Mouse (Mus musculus): Measurements from ENCODE around the gene Fam71e2. TPM values are rescaled to one million over a fixed set of nuclear protein-coding genes. Genes with fewer than 3 reads are reported as not detected.
A peak's percentile ranks its signal among the peaks of the same experiment; 100 is the strongest.

Fam71e2 gene
- total RNA-seq, 1 experiment from 2014 or later, result not detected

GRCm38 (mm10) chr7:4739041-4739543 lies 32.0 kb downstream of the Fam71e2 start:
- DNase-seq, result no peak

- DNase-seq, result peak; percentile 26
These were observed 38.1 kb downstream of the Fam71e2 start for GRCm38 (mm10) chr7:4732968-4733392.

GRCm38 (mm10) chr7:4731090-4731489 lies 40.0 kb downstream of the Fam71e2 start:
- DNase-seq, result no peak

- DNase-seq, result no peak
These were observed 45.9 kb downstream of the Fam71e2 start, which contains the start of gene Tmem150b for GRCm38 (mm10) chr7:4725169-4725568. Gene Tmem150b, minus strand, starts transcription at chr7:4725249.

- no peak for DNase-seq
These were observed 46.7 kb downstream of the Fam71e2 start for GRCm38 (mm10) chr7:4724359-4724758.

GRCm38 (mm10) chr7:4723508-4723907 lies 47.6 kb downstream of the Fam71e2 start:
- no peak for DNase-seq

- DNase-seq, result no peak
These were observed 51.8 kb downstream of the Fam71e2 start for GRCm38 (mm10) chr7:4719276-4719675.

GRCm38 (mm10) chr7:4716955-4717354 lies 54.1 kb downstream of the Fam71e2 start:
- DNase-seq, result no peak

- no peak for DNase-seq
These were observed 58.5 kb downstream of the Fam71e2 start for GRCm38 (mm10) chr7:4712594-4712993.

- peak; percentile 47 for DNase-seq
These were observed 66.0 kb downstream of the Fam71e2 start for GRCm38 (mm10) chr7:4705098-4705497.

Other genes with a start within 250 kb of the Fam71e2 start
- 0.85 TPM in 1 of 2 replicates, not detected in the other for gene Tnni3, start 247.1 kb downstream of the Fam71e2 start, total RNA-seq (2021)
- gene Dnaaf3, start 238.8 kb downstream of the Fam71e2 start, total RNA-seq (2021), result 0.91 and 1.2 TPM in 2 replicates
- 7.0 and 8.9 TPM in 2 replicates for gene Syt5, start 223.8 kb downstream of the Fam71e2 start, total RNA-seq (2021)
- gene Ptprh, start 167.3 kb downstream of the Fam71e2 start, total RNA-seq (2021), result not detected in 2 replicates
- 9.3 and 10.2 TPM in 2 replicates for gene Tmem86b, start 139.9 kb downstream of the Fam71e2 start, total RNA-seq (2021)
- gene Ppp6r1, start 112.3 kb downstream of the Fam71e2 start, total RNA-seq (2021), result 98.1 and 99.6 TPM in 2 replicates
- gene Hspbp1, start 86.2 kb downstream of the Fam71e2 start, total RNA-seq (2021), result 42.2 and 47.8 TPM in 2 replicates
- gene Brsk1, start 80.7 kb downstream of the Fam71e2 start, total RNA-seq (2021), result 4.2 and 6.5 TPM in 2 replicates
- gene Tmem150b, start 46.1 kb downstream of the Fam71e2 start, total RNA-seq (2021), result 0.24 TPM in 1 of 2 replicates, not detected in the other
- 64.5 and 70.1 TPM in 2 replicates for gene Kmt5c, start 31.2 kb downstream of the Fam71e2 start, total RNA-seq (2021)
- gene Cox6b2, start 18.2 kb downstream of the Fam71e2 start, total RNA-seq (2021), result 9.4 and 10.6 TPM in 2 replicates
- 0.15 TPM in 1 of 2 replicates, not detected in the other for gene Il11, start 11.6 kb upstream of the Fam71e2 start, total RNA-seq (2021)
- gene Tmem190, start 11.6 kb upstream of the Fam71e2 start, total RNA-seq (2021), result not detected in 2 replicates
- gene Tmem238, start 18.4 kb upstream of the Fam71e2 start, total RNA-seq (2021), result 13.4 and 16.4 TPM in 2 replicates
- 922 and 1,210 TPM in 2 replicates for gene Rpl28, start 21.6 kb upstream of the Fam71e2 start, total RNA-seq (2021)
- 114 and 127 TPM in 2 replicates for gene Ube2s, start 41.3 kb upstream of the Fam71e2 start, total RNA-seq (2021)
- 2.0 and 2.2 TPM in 2 replicates for gene Shisa7, start 73.4 kb upstream of the Fam71e2 start, total RNA-seq (2021)
- gene Isoc2b, start 99.0 kb upstream of the Fam71e2 start, total RNA-seq (2021), result 24.0 and 30.5 TPM in 2 replicates
- gene Isoc2a, start 105.9 kb upstream of the Fam71e2 start, total RNA-seq (2021), result 42.1 and 48.2 TPM in 2 replicates
- gene Gm36210, start 135.2 kb upstream of the Fam71e2 start, total RNA-seq (2021), result not detected in 2 replicates
- 16.4 and 19.0 TPM in 2 replicates for gene Zfp628, start 143.9 kb upstream of the Fam71e2 start, total RNA-seq (2021)
- 7.7 and 9.1 TPM in 2 replicates for gene Nat14, start 150.7 kb upstream of the Fam71e2 start, total RNA-seq (2021)
- 2.0 and 3.2 TPM in 2 replicates for gene Ssc5d, start 154.5 kb upstream of the Fam71e2 start, total RNA-seq (2021)
- gene Sbk2, start 193.1 kb upstream of the Fam71e2 start, total RNA-seq (2021), result 0.55 TPM in 1 of 2 replicates, not detected in the other
- 0.15 TPM in 1 of 2 replicates, not detected in the other for gene Sbk3, start 199.9 kb upstream of the Fam71e2 start, total RNA-seq (2021)
- 21.1 and 31.6 TPM in 2 replicates for gene Zfp579, start 224.9 kb upstream of the Fam71e2 start, total RNA-seq (2021)
- 15.3 and 17.6 TPM in 2 replicates for gene Zfp524, start 243.1 kb upstream of the Fam71e2 start, total RNA-seq (2021)
- 18.7 and 26.4 TPM in 2 replicates for gene Fiz1, start 243.4 kb upstream of the Fam71e2 start, total RNA-seq (2021)
- not detected in 2 replicates for gene Gm44973, start 244.2 kb upstream of the Fam71e2 start, total RNA-seq (2021)
- gene Zfp865, start 249.1 kb upstream of the Fam71e2 start, total RNA-seq (2021), result 27.7 and 34.3 TPM in 2 replicates
- gene Ccdc106, start 249.3 kb upstream of the Fam71e2 start, total RNA-seq (2021), result 1.00 and 1.1 TPM in 2 replicates

All from adrenal gland, postnatal 25 days (tissue).